Mouse (Mus musculus) lung, adult 10 weeks (tissue): ENCODE data around the gene 4930590J08Rik. TPM values are rescaled to one million over a fixed set of nuclear protein-coding genes. Genes with fewer than 3 reads are reported as not detected.

Experiments
- polyA plus RNA-seq: library from polyadenylated mRNA; stranded (reverse); fragments of 350-450 nt; fragmentation: Illumina TruSeq; extraction: RNeasy Lipid Tissue Mini Kit (QIAGEN cat#74804); gene quantifications from one replicate; pipeline ENCODE4 v1.2.3, GENCODE M21; 2014; ENCODE audit warnings: low read depth, low replicate concordance; ENCODE audit not compliant: insufficient read depth

The 4930590J08Rik gene
- 0.23 TPM for polyA plus RNA-seq

DNA sequence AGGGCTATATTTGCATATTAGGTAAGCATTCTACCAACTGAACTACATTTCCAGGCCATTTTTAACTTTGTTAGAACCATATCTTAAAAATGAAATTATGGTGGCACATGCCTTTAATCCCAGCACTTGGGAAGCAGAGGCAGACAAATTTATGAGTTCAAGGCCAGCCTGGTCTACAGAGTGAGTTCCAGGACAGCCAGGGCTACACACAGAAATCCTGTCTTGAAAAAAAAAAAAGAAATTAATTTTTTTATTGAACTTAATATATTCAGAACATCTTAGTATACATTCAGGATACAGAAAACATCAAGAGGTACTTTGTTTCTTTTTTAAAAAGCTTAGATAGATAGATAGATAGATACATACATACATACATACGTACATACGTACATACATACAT, at the start of gene 4930590J08Rik:
TSS of gene 4930590J08Rik (plus strand) at position 301 of the 400 bp plus-strand sequence.

DNA sequence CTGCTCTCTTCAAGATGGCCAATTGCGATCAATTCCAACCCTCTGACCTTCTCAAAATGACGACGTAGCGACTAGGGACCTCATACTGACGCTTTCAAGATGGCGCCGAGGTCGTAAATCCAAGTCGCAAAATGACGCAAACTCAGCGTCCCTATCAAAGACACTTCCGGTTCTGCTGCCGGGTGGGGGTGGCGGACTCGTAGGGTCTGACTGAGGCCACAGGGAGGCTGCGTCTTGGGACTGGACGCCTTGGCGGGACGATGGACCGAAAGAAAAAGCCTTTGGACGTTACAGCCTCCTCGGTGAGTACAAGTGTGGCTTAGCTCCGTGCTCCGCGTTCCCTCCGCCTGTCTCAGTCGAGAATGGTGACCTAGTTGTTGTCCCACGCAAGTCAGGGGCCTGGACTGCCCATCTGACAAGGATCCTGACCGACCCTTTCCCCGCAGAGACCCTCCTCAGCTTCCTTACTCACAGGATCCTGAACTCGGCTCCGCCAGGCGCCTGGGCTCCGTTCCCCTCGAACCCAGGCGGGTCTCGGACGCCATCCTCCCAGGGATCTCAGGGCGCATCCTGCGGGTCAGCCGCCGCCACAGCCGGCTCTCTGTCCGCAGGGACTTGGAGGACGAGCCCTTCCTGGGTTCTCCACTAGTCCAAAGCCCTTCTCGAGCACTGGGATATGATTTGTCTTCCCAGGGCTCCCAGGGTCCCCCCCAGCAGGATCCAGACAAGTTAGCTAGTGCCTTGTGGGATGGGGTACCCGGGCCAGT, 24.5 kb upstream of the 4930590J08Rik start, which contains the start of gene Ccdc174:
TSS of gene Ccdc174 (plus strand) at position 169 of the 767 bp plus-strand sequence.

DNA sequence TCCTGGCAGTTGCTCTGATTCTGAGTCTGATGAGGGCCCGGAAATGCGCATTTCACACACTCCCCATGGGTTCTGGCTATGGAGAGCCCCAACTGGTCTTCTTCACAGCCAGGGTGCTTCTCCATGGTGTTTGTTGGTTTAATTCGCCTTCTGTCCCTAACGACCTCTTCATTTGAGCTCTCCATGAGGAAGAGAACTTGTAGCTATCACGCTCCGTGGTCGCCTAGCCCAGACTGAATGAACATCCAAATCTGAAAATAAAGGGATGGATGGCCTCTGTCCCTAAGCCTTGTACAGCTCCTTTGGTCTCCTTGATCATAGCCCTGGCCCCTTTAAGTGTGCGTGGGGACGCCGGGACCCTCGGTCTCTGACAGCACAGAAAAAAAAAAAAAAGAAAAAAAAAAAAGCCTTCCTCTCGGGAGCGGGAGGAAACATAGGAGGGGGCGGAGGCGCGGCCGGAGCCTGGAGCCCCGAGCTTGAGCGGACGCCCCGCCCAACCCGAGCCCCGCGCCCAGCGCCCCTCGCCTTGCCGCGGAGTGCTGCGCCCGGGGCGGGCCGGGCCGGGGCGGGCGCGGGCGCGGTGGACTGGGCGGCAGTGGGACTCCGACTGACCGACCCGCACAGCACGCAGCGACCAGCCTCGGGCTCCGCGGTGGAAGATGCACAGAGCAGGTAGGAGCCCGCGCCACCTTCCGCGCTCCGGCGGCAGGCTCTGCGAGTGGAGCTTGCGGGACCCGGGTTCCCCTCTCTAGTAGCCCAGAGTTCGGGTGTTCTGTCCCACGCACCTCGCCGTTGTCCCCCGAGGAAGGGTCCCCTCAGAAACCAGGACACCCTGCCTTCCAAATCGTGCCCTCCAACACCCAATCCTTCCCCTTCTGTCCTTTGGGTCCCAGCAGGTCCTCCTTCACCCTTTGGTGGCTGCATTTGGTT, 76.0 kb downstream of the 4930590J08Rik start, which contains the start of gene Fgd5:
TSS of gene Fgd5 (plus strand) at position 508 of the 930 bp plus-strand sequence.

Other genes starting within 250 kb of the 4930590J08Rik start
- gene Slc6a6, start 218.8 kb upstream of the 4930590J08Rik start, polyA plus RNA-seq = 18.1 TPM
- 0.54 TPM for gene Grip2, start 75.6 kb upstream of the 4930590J08Rik start, polyA plus RNA-seq
- gene Ccdc174, start 24.8 kb upstream of the 4930590J08Rik start, polyA plus RNA-seq = 11.9 TPM
- 23.6 TPM for gene Fgd5, start 76.1 kb downstream of the 4930590J08Rik start, polyA plus RNA-seq
- gene Nr2c2, start 188.6 kb downstream of the 4930590J08Rik start, polyA plus RNA-seq = 8.9 TPM